Mouse (Mus musculus) adrenal gland, postnatal 25 days (tissue): ENCODE data around the gene Gm5089. TPM values are rescaled to one million over a fixed set of nuclear protein-coding genes. Genes with fewer than 3 reads are reported as not detected.

Experiments used
- DNase-seq: peaks from one replicate; pipeline ENCODE4 v3.0.0; 2021; ENCODE audit warnings: mixed read lengths
- total RNA-seq: library from RNA; stranded (reverse); gene quantifications from 2 replicates; pipeline ENCODE4 v1.2.3, GENCODE M21; 2021

Gene Gm5089
- total RNA-seq, 1 experiment from 2014 or later: not detected

DNA sequence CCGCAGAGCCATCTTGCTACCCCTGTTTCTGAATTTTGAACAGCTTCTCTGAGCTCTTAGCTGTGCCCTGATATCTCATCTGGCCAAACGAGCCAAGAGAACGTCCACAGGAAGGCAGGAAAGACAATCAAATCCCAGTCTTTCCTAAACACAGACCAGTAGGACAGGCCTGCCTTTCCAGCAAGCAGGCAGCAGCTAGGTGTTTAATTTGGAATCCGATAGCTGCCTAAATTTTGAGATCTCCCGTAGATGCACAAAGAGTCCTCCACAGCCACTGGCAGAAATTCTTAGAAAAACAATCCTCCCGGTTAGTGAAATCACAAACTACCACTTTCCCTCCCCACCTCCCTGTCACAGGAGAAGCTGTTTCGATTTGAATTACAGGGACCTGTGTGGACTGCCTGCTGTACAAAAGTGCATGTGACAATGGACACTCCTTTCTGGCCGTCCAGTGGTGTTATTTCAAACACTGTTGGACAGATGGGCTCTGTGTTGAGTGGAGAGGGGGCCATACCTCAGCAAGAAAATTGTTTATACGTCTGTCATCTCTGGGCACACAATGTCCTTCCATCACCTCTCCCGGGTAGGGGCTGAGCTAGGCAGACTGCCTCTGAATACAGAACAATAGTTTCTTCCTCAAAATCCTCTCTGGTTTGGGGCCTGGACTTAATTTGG is 24.2 kb downstream of the Gm5089 start:
- no peak for DNase-seq

DNA sequence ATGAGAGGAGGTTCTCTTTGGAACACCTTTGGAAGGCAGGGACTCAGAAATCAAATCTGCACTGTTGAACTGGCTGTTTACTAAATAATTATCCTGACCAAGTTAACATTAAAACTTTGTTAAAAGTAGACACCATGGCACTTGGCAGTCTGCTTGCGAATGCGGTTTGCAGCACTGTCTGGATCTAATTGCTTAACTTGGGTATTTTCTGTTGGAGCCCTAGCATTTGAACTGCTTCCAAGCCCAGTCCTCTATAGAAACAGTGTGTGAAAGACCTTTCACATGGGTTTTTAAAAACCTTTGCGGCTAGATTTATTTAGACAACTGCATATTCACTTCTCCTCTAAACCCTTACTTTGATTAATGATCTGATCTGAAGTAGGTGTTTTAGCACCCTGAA is 26.5 kb downstream of the Gm5089 start:
- DNase-seq: no peak

- DNase-seq: no peak
Observed at GRCm38 (mm10) chr14:122416166-122416771, 34.6 kb downstream of the Gm5089 start.

- DNase-seq: no peak
Observed at GRCm38 (mm10) chr14:122414786-122415185, 36.1 kb downstream of the Gm5089 start.

GRCm38 (mm10) chr14:122413542-122413928 is 37.4 kb downstream of the Gm5089 start:
- DNase-seq: no peak

GRCm38 (mm10) chr14:122412841-122413541 is 37.9 kb downstream of the Gm5089 start:
- no peak for DNase-seq

- peak; percentile 11 for DNase-seq
Observed at GRCm38 (mm10) chr14:122406541-122407219, 44.2 kb downstream of the Gm5089 start.

DNA sequence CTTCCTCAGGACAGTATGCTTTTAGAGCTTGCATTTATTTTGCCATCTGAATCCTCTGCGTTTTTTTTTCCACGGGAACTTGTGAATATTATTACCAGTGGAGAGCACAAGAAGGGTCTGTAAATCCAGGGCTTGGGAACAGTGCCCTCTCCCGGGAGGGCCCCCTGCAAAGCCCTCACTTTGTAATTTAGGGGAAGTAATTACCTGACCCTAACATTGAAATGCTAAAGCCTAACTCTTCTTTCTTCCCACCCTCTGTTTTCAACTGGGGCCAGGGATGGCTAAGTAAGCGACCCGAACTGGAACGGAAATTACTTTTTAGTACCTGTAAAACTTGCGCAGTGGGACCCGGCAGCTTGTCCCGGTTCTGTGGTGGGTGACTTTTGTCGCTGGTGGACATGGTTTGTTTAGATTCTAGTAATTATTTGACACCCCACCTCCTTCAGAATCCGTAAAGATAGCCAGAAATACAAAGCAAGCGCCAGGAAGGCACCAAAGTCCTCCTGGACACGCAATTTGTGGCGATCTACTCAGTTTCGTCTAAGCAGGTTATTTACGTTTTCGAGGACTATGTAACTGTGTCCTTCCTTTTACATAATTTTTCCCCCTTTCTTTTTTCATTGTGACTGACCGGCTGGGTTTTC is 44.9 kb downstream of the Gm5089 start:
- DNase-seq: no peak

DNA sequence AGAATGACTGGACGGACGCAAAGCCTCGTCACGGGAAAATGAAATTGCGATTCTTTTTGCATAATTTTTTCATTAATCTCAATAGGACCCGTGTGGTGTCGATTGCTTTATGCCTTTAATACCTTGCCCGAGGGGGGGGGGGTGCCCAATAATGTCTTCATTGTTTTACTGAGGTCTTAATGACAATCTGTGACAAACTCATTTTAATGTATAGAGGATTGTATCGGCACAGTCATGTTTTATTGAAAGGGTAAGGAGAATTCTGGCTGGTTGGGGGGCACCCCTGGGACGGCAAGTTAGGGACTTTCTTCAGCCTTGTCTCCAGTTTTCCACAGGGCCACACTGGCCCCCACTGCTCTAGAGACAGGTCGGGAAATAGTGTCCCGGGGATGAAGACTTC is 45.7 kb downstream of the Gm5089 start:
- no peak for DNase-seq

GRCm38 (mm10) chr14:122404596-122405154 is 46.2 kb downstream of the Gm5089 start:
- DNase-seq: no peak

GRCm38 (mm10) chr14:122403422-122403940 is 47.4 kb downstream of the Gm5089 start:
- DNase-seq: no peak

- DNase-seq: no peak
Observed at GRCm38 (mm10) chr14:122402716-122403258, 48.1 kb downstream of the Gm5089 start.

- no peak for DNase-seq
Observed at GRCm38 (mm10) chr14:122401886-122402285, 49.0 kb downstream of the Gm5089 start.

DNA sequence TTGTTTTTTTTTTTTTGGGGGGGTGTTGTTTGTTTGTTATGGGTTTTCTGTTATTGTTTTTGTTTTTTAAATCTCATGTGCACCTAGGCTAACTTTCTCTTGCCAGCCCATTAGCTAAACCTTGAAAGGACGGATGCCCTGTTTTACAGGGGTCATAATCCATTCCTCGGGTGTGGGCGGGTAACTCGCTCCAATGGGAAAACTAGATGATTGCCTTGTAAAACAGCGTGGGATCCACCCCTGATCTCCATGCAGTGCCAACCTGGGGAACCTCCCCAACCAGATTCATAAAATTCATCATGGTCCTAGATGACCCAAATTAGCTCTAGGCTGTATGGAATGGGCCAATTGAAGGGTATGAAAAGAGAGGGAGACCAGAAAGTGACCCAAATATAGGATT is 51.0 kb downstream of the Gm5089 start:
- DNase-seq: no peak

- no peak for DNase-seq
Observed at GRCm38 (mm10) chr14:122398676-122399075, 52.2 kb downstream of the Gm5089 start.

- DNase-seq: no peak
Observed at GRCm38 (mm10) chr14:122393119-122393518, 57.8 kb downstream of the Gm5089 start.

GRCm38 (mm10) chr14:122390935-122391334 is 60.0 kb downstream of the Gm5089 start:
- DNase-seq: peak; percentile 18

- DNase-seq: no peak
Observed at GRCm38 (mm10) chr14:122389684-122390370, 61.1 kb downstream of the Gm5089 start.

- no peak for DNase-seq
Observed at GRCm38 (mm10) chr14:122388431-122389031, 62.4 kb downstream of the Gm5089 start.

DNA sequence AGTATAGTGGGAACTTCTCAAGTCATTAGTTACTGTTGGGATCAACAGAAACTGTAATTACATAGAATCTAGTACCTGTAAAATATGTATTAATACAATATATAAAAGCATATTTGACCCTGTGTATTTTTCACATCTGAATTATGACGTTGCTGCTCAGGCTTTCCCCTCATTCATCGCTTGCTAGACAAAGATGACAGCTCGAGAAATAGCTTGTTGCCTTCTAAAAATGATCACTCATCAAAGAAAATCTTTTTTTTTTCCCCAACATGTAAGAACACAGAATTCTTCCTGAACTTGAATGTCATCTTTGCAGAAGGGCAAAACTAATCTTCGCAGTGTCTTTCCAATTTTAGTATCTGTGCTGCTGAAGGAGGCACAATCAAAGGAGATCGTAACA is 63.1 kb downstream of the Gm5089 start:
- DNase-seq: no peak
